Mouse (Mus musculus) heart, postnatal 0 days (tissue): ENCODE results near the gene Lpin1. TPM values are rescaled to one million over a fixed set of nuclear protein-coding genes. Genes with fewer than 3 reads are reported as not detected.

Experiments used
- ATAC-seq: fragments of 200-750 bp; cut with Nextera tagmentation; 2 replicates; pipeline ENCODE4 v1.8.0; 2017; ENCODE audit warnings: low read depth, moderate number of reproducible peaks, moderate library complexity; ENCODE audit not compliant: insufficient read depth
- DNase-seq: peaks from one replicate; pipeline ENCODE4 v3.0.0-alpha.2; 2016; ENCODE audit warnings: low spot score
- H3K27ac ChIP-seq: fragments of 300-500 bp; sonication (generic); 2 replicates; pipeline ENCODE4 v1.5.1; 2014; ENCODE audit warnings: low read depth, mild to moderate bottlenecking
- H3K27me3 ChIP-seq: fragments of 300-500 bp; sonication (generic); 2 replicates; pipeline ENCODE4 v1.6.1; 2014; ENCODE audit warnings: low read length, mixed read lengths; ENCODE audit not compliant: control insufficient read depth, insufficient read depth
- H3K36me3 ChIP-seq: fragments of 300-500 bp; sonication (generic); replicated peaks from 2 replicates; pipeline ENCODE4 v1.6.1; 2014; ENCODE audit warnings: low read length, mixed read lengths; ENCODE audit not compliant: control insufficient read depth, insufficient read depth
- H3K4me1 ChIP-seq: fragments of 300-500 bp; sonication (generic); 2 replicates; pipeline ENCODE4 v1.6.1; 2014; ENCODE audit warnings: antibody characterized with exemption; ENCODE audit not compliant: control insufficient read depth, insufficient read depth
- H3K4me2 ChIP-seq: fragments of 300-500 bp; sonication (generic); 2 replicates; pipeline ENCODE4 v1.6.1; 2014; ENCODE audit warnings: low read depth, mild to moderate bottlenecking, low read length, moderate library complexity
- H3K4me3 ChIP-seq: fragments of 300-500 bp; sonication (generic); 2 replicates; pipeline ENCODE4 v1.5.1; 2014; ENCODE audit warnings: low read depth, low read length
- H3K9ac ChIP-seq: fragments of 300-500 bp; sonication (generic); replicated peaks from 2 replicates; pipeline ENCODE4 v1.6.1; 2014; ENCODE audit warnings: low read depth, low read length, mixed read lengths
- H3K9me3 ChIP-seq: fragments of 300-500 bp; sonication (generic); replicated peaks from 2 replicates; pipeline ENCODE4 v1.6.1; 2016; ENCODE audit warnings: low read length; ENCODE audit not compliant: control insufficient read depth
- CTCF ChIP-seq: IDR thresholded peaks from 2 replicates; pipeline ENCODE4 v1.5.1; 2016; ENCODE audit warnings: antibody characterized with exemption, control low read depth, low read depth
- EP300 ChIP-seq: IDR thresholded peaks from 2 replicates; pipeline ENCODE4 v1.6.1; 2016; ENCODE audit warnings: antibody characterized with exemption, low read depth
- WGBS: fragments of 180-500 bp; shearing (Covaris S2); extraction: QIAGEN DNeasy Blood & Tissue Kit; methylation state at CpG from one replicate; pipeline ENCODE4 v1.1.7; 2014; 5-methylcytosine and 5-hydroxymethylcytosine counted together
- polyA plus RNA-seq: library from polyadenylated mRNA; unstranded; fragments of >200 nt; fragmentation: Nextera tagmentation; extraction: Ambion mirVana; gene quantifications from 2 replicates; pipeline ENCODE4 v1.2.1, GENCODE M21; 2015
- total RNA-seq: library from RNA; depleted of rRNA; stranded (reverse); fragments of >200 nt; gene quantifications from 2 replicates; pipeline ENCODE4 v1.2.3, GENCODE M21; 2014; ENCODE audit warnings: low replicate concordance

Lpin1 gene
- total and polyA plus RNA-seq, 2 experiments from 2014 or later: 11.1 to 24.8 TPM

- Histone ChIP-seq H3K9ac (no peak overlapping the region), H3K36me3 (no peaks in the 10 kb centered on the region), H3K4me1 (peaks cover 11% of the 10 kb centered on the region; the same call in 1 of the 2 replicates), H3K27me3 (no peaks in the 10 kb centered on the region), H3K9me3 (no peaks in the 10 kb centered on the region), H3K27ac (no peak overlapping the region), H3K4me3 (no peak overlapping the region), H3K4me2 (no peak overlapping the region)
- TF ChIP-seq CTCF (no peak), EP300 (no peak)
- WGBS: 78% methylated on average over 2 of the region's 2 CpGs
- ATAC-seq: no peak
- DNase-seq: no peak
Observed at GRCm38 (mm10) chr12:16631423-16631822, 20.7 kb upstream of the Lpin1 start.

GRCm38 (mm10) chr12:16630866-16631185, 20.1 kb upstream of the Lpin1 start:
- Histone ChIP-seq H3K4me1 (peaks cover 11% of the 10 kb centered on the region; the same call in 1 of the 2 replicates), H3K9me3 (no peaks in the 10 kb centered on the region), H3K4me2 (no peak overlapping the region), H3K27ac (peak overlapping the region; percentile 67), H3K36me3 (no peaks in the 10 kb centered on the region), H3K4me3 (no peak overlapping the region), H3K27me3 (no peaks in the 10 kb centered on the region), H3K9ac (no peak overlapping the region)
- no peak for TF ChIP-seq CTCF
- TF ChIP-seq EP300: no peak
- no peak for DNase-seq
- ATAC-seq: peak; percentile 15; the same call in 1 of the 2 replicates
- WGBS: 90% methylated on average over 1 of the region's 1 CpGs

GRCm38 (mm10) chr12:16630152-16630865, 19.5 kb upstream of the Lpin1 start:
- WGBS: 36% methylated on average over 7 of the region's 7 CpGs
- peak overlapping the region; percentile 67 for H3K27ac ChIP-seq
- no peak overlapping the region for H3K9ac ChIP-seq
- no peak overlapping the region for H3K4me3 ChIP-seq
- no peak overlapping the region for H3K4me2 ChIP-seq
- H3K27me3 ChIP-seq: no peaks in the 10 kb centered on the region
- DNase-seq (peak; percentile 47), ATAC-seq (peak; percentile 87)
- H3K4me1 ChIP-seq: peaks cover 11% of the 10 kb centered on the region; the same call in 1 of the 2 replicates
- no peaks in the 10 kb centered on the region for H3K9me3 ChIP-seq
- no peaks in the 10 kb centered on the region for H3K36me3 ChIP-seq
- TF ChIP-seq CTCF (no peak), EP300 (no peak)

- H3K27me3 ChIP-seq: no peaks in the 10 kb centered on the region
- no peaks in the 10 kb centered on the region for H3K36me3 ChIP-seq
- DNase-seq (no peak), ATAC-seq (no peak)
- H3K4me3 ChIP-seq: no peak overlapping the region
- H3K4me2 ChIP-seq: no peak overlapping the region
- H3K4me1 ChIP-seq: peaks cover 11% of the 10 kb centered on the region
- H3K9ac ChIP-seq: no peak overlapping the region
- TF ChIP-seq CTCF: no peak
- TF ChIP-seq EP300: no peak
- H3K27ac ChIP-seq: 0 out of 2 replicates have a peak overlapping the region, but pooled peaks have one; percentile 77
- WGBS: 72% methylated on average over 3 of the region's 3 CpGs
- H3K9me3 ChIP-seq: no peaks in the 10 kb centered on the region
Observed at GRCm38 (mm10) chr12:16620230-16620629, 9.5 kb upstream of the Lpin1 start.

GRCm38 (mm10) chr12:16619453-16619852, 8.7 kb upstream of the Lpin1 start:
- Histone ChIP-seq H3K9ac (no peak overlapping the region), H3K9me3 (no peaks in the 10 kb centered on the region), H3K27ac (peak overlapping the region; percentile 77; the same call in 1 of the 2 replicates), H3K4me3 (no peak overlapping the region), H3K4me2 (no peak overlapping the region), H3K4me1 (peaks cover 11% of the 10 kb centered on the region), H3K36me3 (no peaks in the 10 kb centered on the region), H3K27me3 (no peaks in the 10 kb centered on the region)
- DNase-seq: no peak
- no peak for ATAC-seq
- TF ChIP-seq EP300 (no peak), CTCF (no peak)
- 79% methylated on average over 6 of the region's 6 CpGs for WGBS
